In the genomic region with DNA sequence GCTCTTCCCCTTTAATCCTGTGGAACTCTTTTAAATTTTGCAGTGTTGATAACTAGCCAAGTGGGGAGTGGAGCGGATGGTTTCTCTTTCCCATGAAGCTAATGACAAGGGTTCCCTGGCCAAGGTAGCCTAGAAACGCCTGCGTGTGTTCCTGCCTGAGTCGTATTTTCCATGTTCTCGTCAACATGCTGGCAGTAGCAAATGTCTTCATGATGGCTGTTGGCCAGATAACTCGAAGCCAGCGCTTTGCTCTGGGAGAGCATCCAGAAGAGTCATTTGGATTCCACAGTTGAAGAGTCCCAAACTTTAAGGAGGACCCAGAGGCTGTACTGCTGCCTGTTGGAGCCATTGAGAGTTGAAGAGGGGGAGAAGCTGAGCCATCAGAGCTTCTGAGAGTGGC, we compare ENCODE assay signal across 9 mouse cellular contexts. TPM values are rescaled to one million over a fixed set of nuclear protein-coding genes. Genes with fewer than 3 reads are reported as not detected.
DNase-seq lines count a peak whose midpoint lies in the region; ATAC-seq lines count a peak whose summit lies in the region.
"Had no signal": no experiment of that assay in that cellular context is flagged by ENCODE, and none has a peak within 500 bp of the region (broad histone marks: within the 10 kb centered on the region; RNA-seq: fewer than 3 reads in every experiment).

No protein-coding gene starts in this region.

- no peak overlapping the region for H3K9ac ChIP-seq in limb, embryonic 15.5 days
- H3K9ac ChIP-seq: liver, embryonic 15.5 days had no signal

- H3K4me2 ChIP-seq in limb, embryonic 15.5 days: no peak overlapping the region
- H3K4me2 ChIP-seq: liver, embryonic 15.5 days had no signal

- no peaks in the 10 kb centered on the region for H3K9me3 ChIP-seq in limb, embryonic 15.5 days
- H3K9me3 ChIP-seq: liver, embryonic 15.5 days had no signal

- ATAC-seq in CD4-positive, CD25-positive, alpha-beta regulatory T cell, adult 4 months: no peak
- peak; percentile 85 for ATAC-seq in limb, embryonic 15.5 days (ENCODE audit: insufficient number of reproducible peaks, low FRiP score, low TSS enrichment, low read depth)

- peak overlapping the region; percentile 30; the same call in 1 of the 2 replicates for H3K27ac ChIP-seq in limb, embryonic 15.5 days
- H3K27ac ChIP-seq: liver, embryonic 15.5 days had no signal

- WGBS in limb, embryonic 15.5 days: 23% methylated on average over 7 of the region's 7 CpGs

- H3K4me3 ChIP-seq in limb, embryonic 15.5 days: no peak overlapping the region
- H3K4me3 ChIP-seq: liver, embryonic 15.5 days had no signal

- 0 out of 2 replicates have a peak, but pooled peaks cover 2% of the 10 kb centered on the region for H3K4me1 ChIP-seq in limb, embryonic 15.5 days
- H3K4me1 ChIP-seq: liver, embryonic 15.5 days had no signal

- H3K36me3 ChIP-seq in limb, embryonic 15.5 days: no peaks in the 10 kb centered on the region
- H3K36me3 ChIP-seq: liver, embryonic 15.5 days had no signal

- no peaks in the 10 kb centered on the region for H3K27me3 ChIP-seq in limb, embryonic 15.5 days
- H3K27me3 ChIP-seq: liver, embryonic 15.5 days had no signal

- peak; percentile 3 for DNase-seq in CD4-positive, CD25-positive, alpha-beta regulatory T cell, adult 2 months (ENCODE audit: low read depth, low spot score)
- peak; percentile 91 for DNase-seq in NIH3T3 (ENCODE audit: low read depth)
- peak; percentile 28 for DNase-seq in fat pad, adult 2 months (ENCODE audit: extremely low read depth, low read depth, low spot score)
- peak; percentile 37 to 41 for DNase-seq in kidney, adult 8-10 months
- peak; percentile 48 for DNase-seq in testis, postnatal 10 days (ENCODE audit: low spot score)
- no peak for DNase-seq in thymus, postnatal 0 days (ENCODE audit: low spot score)

RNA-seq across cellular contexts. Expression of gene Dpt, which starts 25.8 kb away (rescaled TPM):
- polyA plus RNA-seq in CD4-positive, CD25-positive, alpha-beta regulatory T cell, adult 4 months (2017; shearing (Covaris generic)): under 1 TPM; 0.48 to 0.50 TPM
- polyA plus RNA-seq in limb, embryonic 15.5 days (2015; fragmentation: Nextera tagmentation; extraction: Ambion mirVana): 58.4 and 78.9 TPM in 2 replicates
- 8.2 and 8.3 TPM in 2 replicates for polyA plus RNA-seq in thymus, postnatal 0 days (2015; fragmentation: Nextera tagmentation; extraction: Ambion mirVana)
